Mouse (Mus musculus): ENCODE measurements at regions not wholly inside any gene's neighbourhood (a gene's known extent, or its start where the extent isn't known, plus 50 kb on each side); places are given as distances from the start of the nearest gene placed in this dataset.

DNA sequence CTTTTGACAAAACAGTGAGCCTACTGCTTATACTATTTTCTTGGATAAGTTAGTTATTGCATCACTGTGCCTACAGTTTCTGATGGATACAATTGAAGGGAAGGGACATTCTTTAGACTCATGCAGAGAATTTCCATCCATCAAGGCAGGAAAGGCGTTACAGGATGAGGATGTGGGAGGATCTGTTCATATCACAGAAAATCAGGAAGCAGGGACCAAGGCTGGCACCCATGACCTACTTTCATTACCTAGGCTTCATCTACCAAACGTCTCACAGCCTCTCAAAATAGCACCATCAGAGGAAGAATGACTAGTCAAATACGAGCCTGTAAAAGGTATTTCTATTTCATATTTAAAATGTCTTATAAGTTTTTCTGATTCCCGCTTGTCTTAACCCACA, 56.4 kb downstream of the Fam181b start:
- DNase-seq (ENCODE audit: low spot score) = no peak

DNA sequence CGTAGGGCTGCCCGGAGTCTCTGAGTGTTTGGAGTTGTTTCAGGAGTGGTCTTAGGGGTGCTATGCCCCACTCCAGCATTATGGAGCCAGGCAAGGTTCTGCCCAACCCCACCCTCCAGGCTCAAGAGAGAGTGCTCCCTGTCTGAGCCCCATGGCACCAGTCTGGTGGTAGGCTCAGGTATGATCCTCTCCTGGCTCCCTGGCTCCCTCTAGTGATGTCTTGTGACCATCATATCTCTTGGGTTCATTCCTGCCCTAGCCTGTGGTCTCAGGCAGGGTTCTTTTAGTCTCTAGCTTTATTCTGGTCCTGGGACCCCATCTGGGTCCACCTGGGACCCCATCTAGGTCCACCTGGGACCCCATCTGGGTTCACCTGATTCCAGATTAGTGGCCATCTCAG, 67.7 kb downstream of the Fam181b start:
- peak; percentile 11 for DNase-seq (ENCODE audit: low spot score)

DNA sequence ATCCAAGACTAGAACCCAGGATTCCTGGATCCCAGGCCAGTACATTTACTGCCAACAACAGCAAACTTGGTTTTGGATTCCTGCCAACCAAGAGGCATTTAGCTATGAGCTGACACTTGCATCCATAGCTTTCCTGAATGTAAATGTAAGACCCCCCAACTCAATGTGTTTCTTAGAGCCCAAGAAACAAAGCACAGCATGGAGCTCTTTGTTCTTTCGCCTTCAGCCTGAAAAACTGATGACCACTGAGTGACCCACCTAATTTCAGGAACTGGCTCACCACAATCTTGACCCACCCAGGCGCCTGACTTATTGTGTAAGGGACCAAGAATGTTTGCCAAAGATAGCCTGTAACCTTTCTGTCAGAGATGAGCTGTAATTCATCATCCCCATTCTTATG, 71.7 kb downstream of the Fam181b start:
- no peak for DNase-seq (ENCODE audit: low spot score)

DNA sequence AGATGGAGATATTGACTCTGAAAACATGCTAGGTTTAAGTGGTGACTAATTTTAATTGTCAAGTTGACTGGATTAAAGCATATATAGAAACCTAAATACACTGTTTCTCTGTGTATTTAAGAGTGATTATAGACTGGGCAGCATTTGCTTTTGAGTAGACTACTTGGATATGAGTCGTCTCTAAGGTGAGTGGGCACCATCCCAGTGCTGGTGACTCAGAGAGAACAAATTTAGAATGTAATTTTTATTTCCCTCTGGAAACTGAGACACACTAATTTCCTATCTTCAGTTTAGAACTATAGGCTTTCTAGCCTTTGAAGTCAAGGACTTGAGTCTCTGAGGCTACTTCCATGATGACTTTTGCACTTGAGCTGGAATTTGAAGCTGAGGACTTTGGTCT, 117.4 kb downstream of the Fam181b start:
- DNase-seq (ENCODE audit: low spot score) = no peak
